Mouse (Mus musculus): Measurements from ENCODE around the gene Sprr2k.

GRCm38 (mm10) chr3:92470111-92470510 is 37.7 kb downstream of the Sprr2k start:
- TF ChIP-seq CTCF (IDR thresholded peaks at IDR 0.05; ENCODE audit: borderline replicate concordance, extremely low read depth, insufficient read depth, insufficient read length) (no peak), POLR2A (IDR thresholded peaks at IDR 0.05; ENCODE audit: borderline replicate concordance, extremely low read depth, insufficient read depth, insufficient read length, poor library complexity, severe bottlenecking) (no peak)
